Mouse (Mus musculus) forebrain, embryonic 12.5 days (tissue): ENCODE data around the gene Adam19. TPM values are rescaled to one million over a fixed set of nuclear protein-coding genes. Genes with fewer than 3 reads are reported as not detected.

Experiments
- ATAC-seq: fragments of 200-750 bp; cut with Nextera tagmentation; 2 replicates; pipeline ENCODE4 v1.8.0; 2017; ENCODE audit warnings: moderate TSS enrichment; ENCODE audit not compliant: low FRiP score
- H3K27ac ChIP-seq: fragments of 300-500 bp; sonication (generic); 2 replicates; pipeline ENCODE4 v1.5.1; 2016; ENCODE audit warnings: mild to moderate bottlenecking
- H3K27me3 ChIP-seq: fragments of 300-500 bp; sonication (generic); 2 replicates; pipeline ENCODE4 v1.6.1; 2016; ENCODE audit warnings: mild to moderate bottlenecking
- H3K36me3 ChIP-seq: fragments of 300-500 bp; sonication (generic); replicated peaks from 2 replicates; pipeline ENCODE4 v1.6.1; 2016; ENCODE audit warnings: mild to moderate bottlenecking
- H3K4me1 ChIP-seq: fragments of 300-500 bp; sonication (generic); 2 replicates; pipeline ENCODE4 v1.6.1; 2016
- H3K4me2 ChIP-seq: fragments of 300-500 bp; sonication (generic); 2 replicates; pipeline ENCODE4 v1.6.1; 2016; ENCODE audit warnings: mild to moderate bottlenecking, moderate library complexity
- H3K4me3 ChIP-seq: fragments of 300-500 bp; sonication (generic); replicated peaks from 2 replicates; pipeline ENCODE4 v1.5.1; 2016; ENCODE audit warnings: mild to moderate bottlenecking
- H3K9ac ChIP-seq: fragments of 300-500 bp; sonication (generic); 2 replicates; pipeline ENCODE4 v1.6.1; 2016; ENCODE audit warnings: mild to moderate bottlenecking
- H3K9me3 ChIP-seq: fragments of 300-500 bp; sonication (generic); 2 replicates; pipeline ENCODE4 v1.6.1; 2016
- WGBS: fragments of 180-500 bp; shearing (Covaris S2); methylation state at CpG from one replicate; pipeline ENCODE4 v1.1.7; 2016; 5-methylcytosine and 5-hydroxymethylcytosine counted together
- polyA plus RNA-seq: library from polyadenylated mRNA; unstranded; fragments of >200 nt; fragmentation: Nextera tagmentation; extraction: Ambion mirVana; gene quantifications from 2 replicates; pipeline ENCODE4 v1.2.1, GENCODE M21; 2016

The Adam19 gene
- polyA plus RNA-seq, 1 experiment from 2014 or later: 9.7 TPM

DNA sequence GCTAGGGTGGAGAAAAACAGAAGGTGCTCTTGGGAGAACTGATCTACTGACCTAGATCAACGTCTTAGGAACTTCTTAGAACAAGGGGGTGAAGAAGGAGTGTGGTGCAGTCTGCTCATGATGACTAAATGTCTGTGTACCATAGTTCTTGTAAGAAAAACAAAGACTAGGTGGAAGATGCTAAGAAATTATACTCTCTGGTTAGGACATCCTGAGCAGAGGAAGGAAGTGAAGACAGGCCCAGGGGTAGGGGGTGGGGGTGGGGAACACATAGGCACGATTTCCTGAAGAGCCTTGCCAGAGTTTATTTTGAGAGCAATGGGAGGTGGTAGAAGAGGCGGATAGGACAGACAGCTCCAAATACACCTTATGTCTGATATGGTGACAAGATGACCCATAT is 27.6 kb downstream of the Adam19 start:
- no peak for ATAC-seq
- H3K9me3 ChIP-seq: no peaks in the 10 kb centered on the region
- H3K36me3 ChIP-seq: no peaks in the 10 kb centered on the region
- H3K27me3 ChIP-seq: no peaks in the 10 kb centered on the region
- no peak overlapping the region for H3K27ac ChIP-seq
- WGBS: 92% methylated on average over 3 of the region's 3 CpGs
- no peak overlapping the region for H3K4me3 ChIP-seq
- H3K4me1 ChIP-seq: no peaks in the 10 kb centered on the region
- no peak overlapping the region for H3K9ac ChIP-seq
- H3K4me2 ChIP-seq: no peak overlapping the region

DNA sequence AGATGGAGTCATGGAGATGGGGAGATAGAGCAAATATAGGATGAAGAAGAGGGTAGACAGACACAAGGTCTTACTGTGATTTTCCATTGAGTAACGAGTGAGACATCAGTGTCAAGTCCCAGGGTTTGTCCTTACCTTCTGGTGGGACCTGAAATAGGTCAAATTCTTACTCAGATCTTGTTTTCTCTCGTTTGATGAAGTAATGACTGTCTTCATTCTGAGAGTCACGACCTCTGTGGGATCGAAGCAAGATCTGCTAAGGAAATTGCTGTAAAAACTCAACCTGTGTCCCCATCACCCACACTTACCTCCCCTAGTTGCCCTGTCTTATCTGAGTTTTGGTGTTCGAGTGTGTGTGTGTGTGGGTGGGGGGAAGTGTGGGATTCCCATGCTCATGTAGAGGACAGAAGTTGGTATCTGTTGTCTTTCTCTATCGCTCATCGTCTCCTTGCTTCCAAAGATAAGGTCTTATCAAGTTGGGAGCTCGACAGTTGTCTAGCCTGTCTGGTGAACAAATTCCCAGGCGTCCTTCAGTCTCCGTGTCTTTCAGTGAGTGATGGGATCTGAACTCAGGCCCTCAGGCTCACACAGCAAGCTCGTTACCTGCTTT is 28.1 kb downstream of the Adam19 start:
- H3K4me2 ChIP-seq: no peak overlapping the region
- H3K27ac ChIP-seq: no peak overlapping the region
- WGBS: 87% methylated on average over 11 of the region's 11 CpGs
- H3K9ac ChIP-seq: no peak overlapping the region
- no peaks in the 10 kb centered on the region for H3K9me3 ChIP-seq
- no peak overlapping the region for H3K4me3 ChIP-seq
- no peak for ATAC-seq
- no peaks in the 10 kb centered on the region for H3K4me1 ChIP-seq
- no peaks in the 10 kb centered on the region for H3K36me3 ChIP-seq
- H3K27me3 ChIP-seq: no peaks in the 10 kb centered on the region

DNA sequence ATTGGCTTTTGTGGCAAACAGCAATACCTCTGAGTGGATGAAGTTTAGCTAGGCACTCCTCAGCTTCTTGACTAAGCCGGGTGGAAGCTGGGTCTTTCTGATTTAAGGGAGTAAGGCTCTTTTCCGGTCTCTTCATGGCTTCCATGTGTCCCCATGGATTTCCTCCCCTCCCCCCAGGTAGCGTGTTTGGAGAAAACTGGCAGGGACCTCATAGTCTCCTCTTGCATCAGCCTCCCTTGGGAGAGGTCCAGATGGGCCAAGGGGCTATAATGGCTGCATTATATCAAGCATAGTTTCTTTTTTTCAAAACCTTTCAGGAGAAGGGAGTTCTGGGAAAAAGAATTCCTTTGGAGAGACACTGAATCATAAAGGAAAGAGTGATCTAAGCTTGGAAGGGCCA is 28.8 kb downstream of the Adam19 start:
- H3K9me3 ChIP-seq: no peaks in the 10 kb centered on the region
- H3K36me3 ChIP-seq: no peaks in the 10 kb centered on the region
- no peak overlapping the region for H3K4me3 ChIP-seq
- 85% methylated on average over 3 of the region's 3 CpGs for WGBS
- ATAC-seq: no peak
- H3K4me2 ChIP-seq: no peak overlapping the region
- no peak overlapping the region for H3K27ac ChIP-seq
- H3K27me3 ChIP-seq: no peaks in the 10 kb centered on the region
- H3K9ac ChIP-seq: no peak overlapping the region
- H3K4me1 ChIP-seq: no peaks in the 10 kb centered on the region

- H3K4me3 ChIP-seq: no peak overlapping the region
- ATAC-seq: no peak
- H3K36me3 ChIP-seq: no peaks in the 10 kb centered on the region
- H3K27me3 ChIP-seq: no peaks in the 10 kb centered on the region
- H3K4me2 ChIP-seq: no peak overlapping the region
- H3K27ac ChIP-seq: no peak overlapping the region
- H3K9me3 ChIP-seq: no peaks in the 10 kb centered on the region
- H3K4me1 ChIP-seq: no peaks in the 10 kb centered on the region
- 95% methylated on average over 10 of the region's 10 CpGs for WGBS
- H3K9ac ChIP-seq: no peak overlapping the region
These were observed 29.8 kb downstream of the Adam19 start for GRCm38 (mm10) chr11:46085398-46086163.

- no peak for ATAC-seq
- H3K27ac ChIP-seq: no peak overlapping the region
- H3K4me1 ChIP-seq: no peaks in the 10 kb centered on the region
- H3K36me3 ChIP-seq: no peaks in the 10 kb centered on the region
- no peak overlapping the region for H3K4me3 ChIP-seq
- no peaks in the 10 kb centered on the region for H3K27me3 ChIP-seq
- no peak overlapping the region for H3K4me2 ChIP-seq
- no peak overlapping the region for H3K9ac ChIP-seq
- 94% methylated on average over 3 of the region's 3 CpGs for WGBS
- H3K9me3 ChIP-seq: no peaks in the 10 kb centered on the region
These were observed 30.7 kb downstream of the Adam19 start for GRCm38 (mm10) chr11:46086446-46086845.

DNA sequence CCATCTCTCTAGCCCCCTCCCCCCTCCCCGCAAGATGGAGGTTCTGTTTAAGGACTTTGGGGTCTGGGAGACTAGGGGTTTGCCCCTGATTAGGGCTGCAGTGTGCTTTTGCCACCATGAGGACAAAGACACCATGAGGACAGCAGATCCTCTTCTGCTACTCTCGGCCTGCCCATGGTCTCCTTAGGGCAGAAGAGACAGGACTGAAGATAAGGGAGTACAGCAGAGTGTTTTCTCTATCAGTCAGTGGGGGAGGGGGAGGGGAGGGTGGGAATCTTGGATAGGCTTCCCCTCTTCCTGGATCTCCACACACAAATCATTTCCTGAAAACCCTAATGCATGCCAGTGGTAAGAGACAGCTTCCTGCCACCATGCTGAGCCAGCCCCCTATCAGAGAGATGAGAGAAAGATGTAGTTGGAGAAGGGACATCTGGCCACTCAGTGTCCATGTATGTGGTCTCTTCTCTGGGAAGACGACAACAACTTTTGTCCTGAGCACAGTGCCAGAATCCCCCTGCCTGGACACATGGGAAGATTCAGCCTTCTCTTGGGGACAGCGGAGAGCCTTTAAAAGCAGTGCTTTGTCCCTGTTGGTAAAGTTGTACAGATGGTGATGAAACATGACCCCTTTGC is 33.4 kb downstream of the Adam19 start:
- H3K27ac ChIP-seq: no peak overlapping the region
- no peak overlapping the region for H3K4me3 ChIP-seq
- H3K27me3 ChIP-seq: no peaks in the 10 kb centered on the region
- no peak overlapping the region for H3K4me2 ChIP-seq
- H3K4me1 ChIP-seq: no peaks in the 10 kb centered on the region
- no peak overlapping the region for H3K9ac ChIP-seq
- H3K36me3 ChIP-seq: no peaks in the 10 kb centered on the region
- H3K9me3 ChIP-seq: no peaks in the 10 kb centered on the region
- WGBS: 81% methylated on average over 4 of the region's 4 CpGs
- ATAC-seq: no peak

- 0 out of 2 replicates have a peak, but pooled peaks cover 6% of the 10 kb centered on the region for H3K36me3 ChIP-seq
- H3K4me2 ChIP-seq: no peak overlapping the region
- WGBS: 89% methylated on average over 10 of the region's 10 CpGs
- ATAC-seq: no peak
- no peak overlapping the region for H3K9ac ChIP-seq
- no peaks in the 10 kb centered on the region for H3K27me3 ChIP-seq
- H3K27ac ChIP-seq: no peak overlapping the region
- H3K4me1 ChIP-seq: no peaks in the 10 kb centered on the region
- H3K4me3 ChIP-seq: no peak overlapping the region
- no peaks in the 10 kb centered on the region for H3K9me3 ChIP-seq
These were observed 34.4 kb downstream of the Adam19 start for GRCm38 (mm10) chr11:46090036-46090725.

DNA sequence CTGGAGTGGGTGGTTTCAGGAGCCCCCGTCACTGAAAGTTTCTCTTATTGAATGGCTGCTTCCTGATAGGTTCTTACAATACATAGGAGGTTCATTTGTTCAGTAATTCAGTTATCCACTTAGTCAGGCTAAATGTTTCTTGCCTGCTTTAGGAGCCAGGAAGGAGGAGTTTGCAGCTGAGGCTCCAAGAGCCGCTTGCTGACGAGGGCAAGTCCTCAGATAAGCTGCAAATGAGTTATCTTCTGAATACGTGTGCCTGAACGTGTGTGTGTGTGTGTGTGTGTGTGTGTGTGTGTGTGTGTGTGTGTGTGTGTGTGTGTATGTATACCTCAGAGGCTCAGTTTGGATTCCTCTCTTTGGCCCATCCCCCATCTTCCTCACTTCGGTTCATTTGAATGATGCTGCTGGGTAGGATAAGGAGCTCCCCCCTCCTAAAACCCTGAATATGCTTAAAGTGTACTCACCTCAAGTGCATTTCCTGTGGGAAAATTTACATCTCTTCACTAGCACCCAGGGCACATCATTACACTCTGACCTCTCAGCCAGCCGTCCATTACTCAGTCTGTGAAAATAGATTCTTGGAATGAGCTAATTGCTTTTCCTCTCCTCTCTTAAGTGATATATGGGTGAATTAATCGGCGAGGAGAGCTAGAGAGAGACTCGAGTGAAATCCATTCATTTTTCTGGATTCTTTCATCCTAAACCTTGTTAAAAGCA is 35.3 kb downstream of the Adam19 start:
- 65% methylated on average over 10 of the region's 10 CpGs for WGBS
- H3K36me3 ChIP-seq: 0 out of 2 replicates have a peak, but pooled peaks cover 6% of the 10 kb centered on the region
- no peak for ATAC-seq
- no peaks in the 10 kb centered on the region for H3K27me3 ChIP-seq
- H3K9me3 ChIP-seq: no peaks in the 10 kb centered on the region
- H3K9ac ChIP-seq: no peak overlapping the region
- no peak overlapping the region for H3K4me2 ChIP-seq
- H3K4me3 ChIP-seq: no peak overlapping the region
- H3K27ac ChIP-seq: no peak overlapping the region
- H3K4me1 ChIP-seq: no peaks in the 10 kb centered on the region

GRCm38 (mm10) chr11:46092121-46092520 is 36.3 kb downstream of the Adam19 start:
- Histone ChIP-seq H3K9me3 (no peaks in the 10 kb centered on the region), H3K27me3 (no peaks in the 10 kb centered on the region), H3K9ac (no peak overlapping the region), H3K4me1 (no peaks in the 10 kb centered on the region), H3K27ac (no peak overlapping the region), H3K4me3 (no peak overlapping the region), H3K4me2 (no peak overlapping the region), H3K36me3 (0 out of 2 replicates have a peak, but pooled peaks cover 6% of the 10 kb centered on the region)
- ATAC-seq: no peak
- WGBS: 89% methylated on average over 4 of the region's 4 CpGs

DNA sequence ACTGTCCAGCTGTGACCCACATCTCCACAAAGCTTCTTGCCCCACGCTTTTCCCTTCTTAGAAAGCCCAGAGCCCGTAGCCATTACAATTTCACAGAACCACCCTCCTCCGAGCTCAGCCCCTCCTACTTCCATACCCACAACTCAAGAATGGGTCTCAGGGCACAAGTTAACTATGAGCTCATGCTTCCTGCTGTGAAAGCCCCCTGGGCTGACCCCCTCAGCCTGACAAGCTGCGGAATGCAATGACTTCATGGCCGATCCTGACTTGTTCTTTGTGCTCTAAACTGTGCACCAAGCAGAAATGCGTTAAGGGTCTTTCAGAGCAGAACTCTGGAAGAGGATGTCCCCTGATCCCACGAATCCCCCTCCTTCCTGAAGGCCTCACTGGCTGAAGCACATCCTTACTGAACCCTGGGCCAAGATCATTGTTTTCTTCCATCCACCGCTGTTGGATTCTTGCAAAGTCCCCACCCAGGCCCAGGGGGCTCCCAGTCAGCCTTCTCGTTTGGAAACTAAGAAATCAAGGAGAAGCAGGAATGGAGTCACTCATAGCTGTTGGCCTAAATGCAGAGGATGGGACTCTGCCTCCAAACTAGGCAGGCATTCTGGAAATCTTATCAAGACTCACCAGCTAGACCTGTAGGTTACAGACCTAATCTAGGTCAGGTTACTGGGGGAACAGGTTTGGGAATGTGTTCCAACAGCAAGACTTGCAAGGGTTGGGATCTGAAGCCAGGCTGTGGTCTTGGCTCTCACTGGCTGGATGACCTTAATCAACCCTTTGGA is 39.9 kb downstream of the Adam19 start:
- Histone ChIP-seq H3K9ac (no peak overlapping the region), H3K36me3 (peaks cover 13% of the 10 kb centered on the region; the same call in 1 of the 2 replicates), H3K4me2 (no peak overlapping the region), H3K9me3 (no peaks in the 10 kb centered on the region), H3K27ac (no peak overlapping the region), H3K4me3 (no peak overlapping the region), H3K4me1 (no peaks in the 10 kb centered on the region), H3K27me3 (no peaks in the 10 kb centered on the region)
- ATAC-seq: no peak
- WGBS: 72% methylated on average over 9 of the region's 9 CpGs

DNA sequence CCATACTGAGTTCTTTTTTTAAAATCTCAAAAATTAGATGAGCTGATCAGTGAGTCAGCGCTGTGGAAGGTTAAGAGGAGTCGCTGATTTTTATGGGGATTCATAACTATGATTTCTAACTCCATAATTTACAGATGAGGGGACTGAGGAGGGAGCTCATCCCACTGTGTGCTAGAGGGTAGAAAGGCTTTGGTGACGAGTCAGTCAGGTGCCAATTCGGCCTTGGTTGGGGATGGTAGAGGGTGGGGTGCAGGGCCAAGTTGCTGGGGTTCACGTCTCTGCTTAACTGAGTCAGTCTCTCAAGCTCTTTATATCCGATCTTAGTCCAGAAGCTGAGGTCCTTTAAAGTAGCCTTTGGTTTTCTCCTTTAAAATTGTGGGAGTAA is 40.5 kb downstream of the Adam19 start:
- Histone ChIP-seq H3K27ac (no peak overlapping the region), H3K4me3 (no peak overlapping the region), H3K36me3 (peaks cover 17% of the 10 kb centered on the region; the same call in 1 of the 2 replicates), H3K27me3 (no peaks in the 10 kb centered on the region), H3K4me1 (no peaks in the 10 kb centered on the region), H3K9me3 (no peaks in the 10 kb centered on the region), H3K9ac (no peak overlapping the region), H3K4me2 (no peak overlapping the region)
- no peak for ATAC-seq
- WGBS: 91% methylated on average over 6 of the region's 6 CpGs
